Mouse (Mus musculus) heart, embryonic 16.5 days (tissue): ENCODE results near the gene Rcc1. TPM values are rescaled to one million over a fixed set of nuclear protein-coding genes. Genes with fewer than 3 reads are reported as not detected.
"Not testable (repeated sequence)": the region's sequence is repeated elsewhere in the genome, so short reads cannot be mapped to it uniquely, and the experiment has no call there.

Experiments used
- ATAC-seq: fragments of 200-750 bp; cut with Nextera tagmentation; replicated peaks from 2 replicates; pipeline ENCODE4 v1.8.0; 2017; ENCODE audit warnings: moderate number of reproducible peaks; ENCODE audit not compliant: insufficient read depth, low FRiP score; ENCODE audit errors: extremely low read depth
- H3K27ac ChIP-seq: fragments of 300-500 bp; sonication (generic); 2 replicates; pipeline ENCODE4 v1.5.1; 2014; ENCODE audit warnings: mild to moderate bottlenecking, low read length, control low read depth, moderate library complexity
- H3K27me3 ChIP-seq: fragments of 300-500 bp; sonication (generic); 2 replicates; pipeline ENCODE4 v1.6.1; 2014; ENCODE audit warnings: low read length, mixed read lengths; ENCODE audit not compliant: control insufficient read depth, insufficient read depth
- H3K36me3 ChIP-seq: fragments of 300-500 bp; sonication (generic); 2 replicates; pipeline ENCODE4 v1.6.1; 2014; ENCODE audit not compliant: control insufficient read depth, insufficient read depth
- H3K4me1 ChIP-seq: fragments of 300-500 bp; sonication (generic); 2 replicates; pipeline ENCODE4 v1.6.1; 2014; ENCODE audit warnings: low read length, mixed read lengths; ENCODE audit not compliant: control insufficient read depth, insufficient read depth
- H3K4me2 ChIP-seq: fragments of 300-500 bp; sonication (generic); 2 replicates; pipeline ENCODE4 v1.6.1; 2014; ENCODE audit warnings: low read depth, mild to moderate bottlenecking, control low read depth, low read length
- H3K4me3 ChIP-seq: fragments of 300-500 bp; sonication (generic); 2 replicates; pipeline ENCODE4 v1.5.1; 2014; ENCODE audit warnings: mild to moderate bottlenecking, control low read depth, low read length
- H3K9ac ChIP-seq: fragments of 300-500 bp; sonication (generic); 2 replicates; pipeline ENCODE4 v1.6.1; 2014; ENCODE audit warnings: low read length, control low read depth
- H3K9me3 ChIP-seq: fragments of 300-500 bp; sonication (generic); replicated peaks from 2 replicates; pipeline ENCODE4 v1.6.1; 2016; ENCODE audit warnings: low read length; ENCODE audit not compliant: control insufficient read depth
- WGBS: fragments of 180-500 bp; shearing (Covaris S2); extraction: QIAGEN DNeasy Blood & Tissue Kit; methylation state at CpG from one replicate; pipeline ENCODE4 v1.1.7; 2014; 5-methylcytosine and 5-hydroxymethylcytosine counted together
- polyA plus RNA-seq: library from polyadenylated mRNA; unstranded; fragments of >200 nt; fragmentation: Nextera tagmentation; extraction: Ambion mirVana; gene quantifications from 2 replicates; pipeline ENCODE4 v1.2.1, GENCODE M21; 2015

The Rcc1 gene
- polyA plus RNA-seq, 1 experiment from 2014 or later: 44.4 TPM

GRCm38 (mm10) chr4:132311801-132312200 is 41.6 kb downstream of the Rcc1 start:
- H3K9ac ChIP-seq: no peak overlapping the region
- H3K27ac ChIP-seq: no peak overlapping the region
- peaks cover 11% of the 10 kb centered on the region for H3K4me1 ChIP-seq
- no peak for ATAC-seq
- H3K9me3 ChIP-seq: no peaks in the 10 kb centered on the region
- H3K27me3 ChIP-seq: no peaks in the 10 kb centered on the region
- WGBS: 50% methylated on average over 3 of the region's 3 CpGs
- no peak overlapping the region for H3K4me2 ChIP-seq
- peaks cover 35% of the 10 kb centered on the region for H3K36me3 ChIP-seq
- no peak overlapping the region for H3K4me3 ChIP-seq

- Histone ChIP-seq H3K9ac (no peak overlapping the region), H3K9me3 (no peaks in the 10 kb centered on the region), H3K4me1 (peaks cover 11% of the 10 kb centered on the region), H3K36me3 (peaks cover 35% of the 10 kb centered on the region), H3K4me3 (no peak overlapping the region), H3K27ac (no peak overlapping the region), H3K4me2 (no peak overlapping the region), H3K27me3 (no peaks in the 10 kb centered on the region)
- 37% methylated on average over 1 of the region's 1 CpGs for WGBS
- no peak for ATAC-seq
These were observed 42.2 kb downstream of the Rcc1 start for GRCm38 (mm10) chr4:132311209-132311608.

GRCm38 (mm10) chr4:132309849-132310472 is 43.4 kb downstream of the Rcc1 start:
- Histone ChIP-seq H3K4me2 (peak overlapping the region; percentile 84), H3K9me3 (no peaks in the 10 kb centered on the region), H3K9ac (peak overlapping the region; percentile 98), H3K4me1 (peaks cover 11% of the 10 kb centered on the region), H3K27me3 (no peaks in the 10 kb centered on the region), H3K36me3 (peaks cover 35% of the 10 kb centered on the region), H3K27ac (peak overlapping the region; percentile 94), H3K4me3 (peak overlapping the region; percentile 92)
- ATAC-seq: 0 out of 2 replicates have a peak, but pooled peaks have one; percentile 25
- 28% methylated on average over 10 of the region's 10 CpGs for WGBS

- no peaks in the 10 kb centered on the region for H3K9me3 ChIP-seq
- peak overlapping the region; percentile 94 for H3K27ac ChIP-seq
- H3K4me3 ChIP-seq: peak overlapping the region; percentile 92
- WGBS: under 1% methylated on average over 15 of the region's 15 CpGs
- no peak for ATAC-seq
- peaks cover 11% of the 10 kb centered on the region for H3K4me1 ChIP-seq
- H3K36me3 ChIP-seq: peaks cover 35% of the 10 kb centered on the region
- no peaks in the 10 kb centered on the region for H3K27me3 ChIP-seq
- peak overlapping the region; percentile 98 for H3K9ac ChIP-seq
- H3K4me2 ChIP-seq: peak overlapping the region; percentile 84
These were observed 44.1 kb downstream of the Rcc1 start for GRCm38 (mm10) chr4:132309140-132309848.

GRCm38 (mm10) chr4:132308437-132309139 is 44.8 kb downstream of the Rcc1 start:
- Histone ChIP-seq H3K4me3 (peak overlapping the region; percentile 92), H3K27me3 (no peaks in the 10 kb centered on the region), H3K36me3 (peaks cover 29% of the 10 kb centered on the region), H3K4me1 (peaks cover 11% of the 10 kb centered on the region), H3K9ac (peak overlapping the region; percentile 98), H3K9me3 (no peaks in the 10 kb centered on the region), H3K4me2 (peak overlapping the region; percentile 84), H3K27ac (peak overlapping the region; percentile 94)
- ATAC-seq: peak; percentile 92
- under 1% methylated on average over 41 of the region's 41 CpGs for WGBS

- Histone ChIP-seq H3K4me1 (peaks cover 23% of the 10 kb centered on the region), H3K4me3 (no peak overlapping the region), H3K27ac (no peak overlapping the region), H3K9ac (no peak overlapping the region), H3K36me3 (peaks cover 11% of the 10 kb centered on the region), H3K9me3 (no peaks in the 10 kb centered on the region), H3K4me2 (no peak overlapping the region), H3K27me3 (no peaks in the 10 kb centered on the region)
- no peak for ATAC-seq
- WGBS: 70% methylated on average over 6 of the region's 6 CpGs
These were observed 47.4 kb downstream of the Rcc1 start for GRCm38 (mm10) chr4:132306004-132306403.

GRCm38 (mm10) chr4:132305276-132305675 is 48.1 kb downstream of the Rcc1 start:
- no peaks in the 10 kb centered on the region for H3K9me3 ChIP-seq
- no peak overlapping the region for H3K9ac ChIP-seq
- no peaks in the 10 kb centered on the region for H3K27me3 ChIP-seq
- peaks cover 4% of the 10 kb centered on the region for H3K36me3 ChIP-seq
- 69% methylated on average over 8 of the region's 8 CpGs for WGBS
- no peak overlapping the region for H3K4me3 ChIP-seq
- peaks cover 19% of the 10 kb centered on the region for H3K4me1 ChIP-seq
- H3K27ac ChIP-seq: no peak overlapping the region
- no peak for ATAC-seq
- no peak overlapping the region for H3K4me2 ChIP-seq

GRCm38 (mm10) chr4:132303484-132303883 is 49.9 kb downstream of the Rcc1 start:
- not testable (repeated sequence) for H3K9me3 ChIP-seq, H3K36me3 ChIP-seq, H3K27ac ChIP-seq, ATAC-seq, H3K27me3 ChIP-seq
- Histone ChIP-seq H3K4me1 (peaks cover 12% of the 10 kb centered on the region), H3K9ac (peak overlapping the region; percentile 80), H3K4me2 (peak overlapping the region; percentile 80), H3K4me3 (peak overlapping the region; percentile 65)
- 40% methylated on average over 6 of the region's 6 CpGs for WGBS
